ENCODE assay signal across 26 mouse cellular contexts in the genomic region with DNA sequence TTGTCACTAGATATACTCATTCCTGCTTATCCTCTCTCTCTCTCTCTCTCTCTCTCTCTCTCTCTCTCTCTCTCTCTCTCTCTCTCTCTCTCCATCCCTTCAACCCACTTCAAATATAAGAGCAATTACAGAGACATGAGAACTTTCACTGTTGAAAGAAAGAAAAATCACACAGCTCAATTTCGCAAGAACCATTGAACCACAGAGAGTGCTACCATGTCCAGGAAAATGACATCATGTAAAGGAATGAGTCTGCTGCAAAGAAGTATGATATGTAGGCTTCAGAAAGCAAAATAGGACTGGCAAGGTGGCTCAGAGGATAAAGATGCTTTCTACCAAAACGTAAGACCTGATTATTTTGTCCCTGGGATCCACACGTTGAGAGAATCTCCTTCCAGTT.
"Had no signal": no experiment of that assay in that cellular context is flagged by ENCODE, and none has a peak within 500 bp of the region (broad histone marks: within the 10 kb centered on the region; RNA-seq: fewer than 3 reads in every experiment).

No protein-coding gene starts in this region.

- H3K9me3 ChIP-seq: heart, embryonic 10.5 days; heart, embryonic 12.5 days; hindbrain, embryonic 10.5 days; hindbrain, embryonic 12.5 days; intestine, embryonic 15.5 days; kidney, embryonic 15.5 days; limb, embryonic 10.5 days; limb, embryonic 12.5 days; liver, embryonic 13.5 days had no signal

- H3K36me3 ChIP-seq: heart, embryonic 10.5 days; heart, embryonic 12.5 days; hindbrain, embryonic 10.5 days; hindbrain, embryonic 12.5 days; intestine, embryonic 15.5 days; kidney, embryonic 15.5 days; limb, embryonic 10.5 days; limb, embryonic 12.5 days; liver, embryonic 13.5 days had no signal

- ATAC-seq: hindbrain, embryonic 16.5 days; inflammation-experienced regulatory T-cells, adult 6 months; intestine, embryonic 15.5 days; intestine, postnatal 0 days had no signal

- H3K4me3 ChIP-seq: gastrocnemius, adult 2 months; heart, embryonic 10.5 days; heart, embryonic 12.5 days; hindbrain, embryonic 10.5 days; hindbrain, embryonic 12.5 days; intestine, embryonic 15.5 days; kidney, embryonic 15.5 days; left cerebral cortex, adult 2 months; limb, embryonic 10.5 days; limb, embryonic 12.5 days; liver, embryonic 13.5 days had no signal

- H3K27me3 ChIP-seq: heart, embryonic 12.5 days; hindbrain, embryonic 12.5 days; intestine, embryonic 15.5 days; kidney, embryonic 15.5 days; limb, embryonic 12.5 days; liver, embryonic 13.5 days had no signal

- H3K4me1 ChIP-seq: heart, embryonic 10.5 days; heart, embryonic 12.5 days; hindbrain, embryonic 10.5 days; hindbrain, embryonic 12.5 days; intestine, embryonic 15.5 days; limb, embryonic 10.5 days had no signal

- H3K4me2 ChIP-seq: heart, embryonic 12.5 days; hindbrain, embryonic 12.5 days; hindbrain, embryonic 14.5 days; intestine, embryonic 15.5 days; kidney, embryonic 15.5 days; limb, embryonic 12.5 days; liver, embryonic 11.5 days; liver, embryonic 13.5 days had no signal

- H3K9ac ChIP-seq: heart, embryonic 12.5 days; hindbrain, embryonic 12.5 days; hindbrain, embryonic 14.5 days; intestine, embryonic 15.5 days; kidney, embryonic 15.5 days; limb, embryonic 12.5 days; liver, embryonic 13.5 days had no signal

- H3K27ac ChIP-seq: gastrocnemius, adult 2 months; heart, embryonic 10.5 days; hindbrain, embryonic 10.5 days; hindbrain, embryonic 12.5 days; hindbrain, embryonic 14.5 days; intestine, embryonic 15.5 days; kidney, embryonic 15.5 days; kidney, postnatal 0 days; left cerebral cortex, adult 2 months; limb, embryonic 10.5 days; limb, embryonic 12.5 days; liver, embryonic 13.5 days had no signal

- DNase-seq: gastrocnemius, adult 2 months; gastrocnemius, postnatal 10 days; gastrocnemius, postnatal 25 days; heart, adult 18-20 months; heart, postnatal 10 days; heart, postnatal 4 days; kidney, adult 18-20 months; kidney, adult 8-10 months; kidney, postnatal 14 days; kidney, postnatal 36 days; liver, embryonic 13.5 days had no signal
